Mouse (Mus musculus): ENCODE results near the gene Fbln2.

GRCm38 (mm10) chr6:91220062-91220461 lies 7.8 kb downstream of the Fbln2 start:
- no peak for TF ChIP-seq CTCF (conservative IDR thresholded peaks at IDR 0.05; ENCODE audit: low read length)
- TF ChIP-seq POU5F1 (IDR thresholded peaks at IDR 0.05; ENCODE audit: borderline replicate concordance, low read length) = no peak
- TF ChIP-seq NANOG (IDR thresholded peaks at IDR 0.05; ENCODE audit: borderline replicate concordance, low read length) = no peak

Measured in E14TG2a.4 (cell line).